Mouse (Mus musculus): ENCODE measurements at regions not wholly inside any gene's neighbourhood (a gene's known extent, or its start where the extent isn't known, plus 50 kb on each side); places are given as distances from the start of the nearest gene placed in this dataset.

DNA sequence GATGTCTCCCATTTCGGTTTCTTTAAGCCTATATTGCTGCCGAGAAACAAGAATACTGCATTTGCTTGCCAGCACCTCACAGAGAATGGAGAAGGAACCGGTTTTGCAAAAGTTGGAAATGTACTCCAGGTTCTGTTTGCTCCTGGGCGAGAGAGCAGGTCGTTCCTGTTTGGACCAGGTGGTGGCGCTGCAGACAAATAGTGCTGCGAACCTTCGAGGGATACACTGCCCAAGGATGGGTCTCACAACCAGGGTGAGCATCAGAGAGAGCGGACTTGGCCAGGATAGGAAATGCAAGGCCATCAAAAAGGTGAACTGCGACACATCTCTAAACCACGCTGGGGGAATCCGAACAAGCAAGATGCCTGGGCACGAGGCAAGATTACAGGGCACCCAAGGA lies 54.0 kb upstream of the Ets2 start:
- ATAC-seq (replicated peaks in 1 of 2; ENCODE audit: insufficient read depth in 1 of 2, low FRiP score in 2 of 2, low TSS enrichment in 1 of 2, low read depth in 1 of 2, poor library complexity in 2 of 2, severe bottlenecking in 2 of 2): peak; percentile 69 to 81

DNA sequence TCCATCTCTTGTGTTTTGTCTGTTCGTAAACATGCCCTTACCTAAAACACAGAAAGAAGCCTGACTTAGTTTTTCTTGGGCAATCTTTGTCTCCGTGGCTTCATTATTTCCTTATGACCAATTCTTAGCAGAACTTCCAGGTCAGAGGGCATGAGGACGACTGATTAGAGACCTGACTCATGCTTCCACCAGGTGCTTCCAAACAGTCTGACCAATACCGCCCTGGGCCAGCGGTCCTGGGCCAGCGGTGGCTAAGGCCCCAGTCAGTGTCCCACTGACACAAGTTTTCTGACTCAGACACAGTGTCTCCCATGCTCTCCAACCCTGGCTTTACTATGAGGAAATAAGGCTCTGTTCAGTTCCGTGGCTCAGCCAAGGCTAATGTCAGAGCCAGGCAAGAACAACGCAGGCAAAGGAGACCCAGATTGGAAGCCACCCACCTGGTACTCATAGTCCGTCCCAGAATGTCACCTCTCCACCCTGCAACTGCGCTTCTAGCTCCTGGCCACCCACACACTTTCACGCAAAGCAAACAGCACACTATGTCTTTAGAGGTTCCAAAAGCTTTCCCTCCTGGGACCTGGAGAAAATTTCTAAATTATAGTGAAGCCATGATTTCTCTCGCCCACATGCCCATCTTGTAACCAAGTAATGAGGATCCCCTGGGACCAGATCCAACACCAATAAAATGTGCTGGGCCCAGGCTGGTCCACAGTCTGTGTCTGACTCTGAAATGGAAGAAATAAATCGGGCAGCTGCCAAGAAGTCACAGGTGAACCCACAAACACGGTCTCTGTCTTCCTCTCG lies 56.6 kb upstream of the Erg start:
- no peak for ATAC-seq (replicated peaks in 1 of 2; ENCODE audit: insufficient read depth in 1 of 2, low FRiP score in 2 of 2, low TSS enrichment in 1 of 2, low read depth in 1 of 2, poor library complexity in 2 of 2, severe bottlenecking in 2 of 2)

DNA sequence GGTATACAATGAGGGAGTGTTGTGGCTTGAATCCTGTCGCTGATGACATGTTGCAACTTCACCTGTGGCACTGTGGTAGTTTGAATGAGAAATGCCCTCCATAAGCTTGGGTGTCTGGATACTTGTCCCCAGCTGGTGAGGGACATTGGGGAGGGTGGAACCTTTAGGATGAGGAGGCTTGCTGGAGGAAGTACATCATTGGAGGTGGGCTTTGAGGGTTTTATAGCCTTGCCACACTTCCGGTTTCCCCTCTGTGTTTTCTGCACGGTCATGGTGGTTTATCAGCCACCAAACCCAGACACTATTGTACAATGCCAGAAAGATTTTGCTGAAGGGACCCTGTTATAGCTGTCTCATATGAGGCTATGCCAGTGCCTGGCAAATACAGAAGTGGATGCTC lies 54.3 kb upstream of the Erg start:
- ATAC-seq (replicated peaks in 1 of 2; ENCODE audit: insufficient read depth in 1 of 2, low FRiP score in 2 of 2, low TSS enrichment in 1 of 2, low read depth in 1 of 2, poor library complexity in 2 of 2, severe bottlenecking in 2 of 2): peak; percentile 76 to 89

DNA sequence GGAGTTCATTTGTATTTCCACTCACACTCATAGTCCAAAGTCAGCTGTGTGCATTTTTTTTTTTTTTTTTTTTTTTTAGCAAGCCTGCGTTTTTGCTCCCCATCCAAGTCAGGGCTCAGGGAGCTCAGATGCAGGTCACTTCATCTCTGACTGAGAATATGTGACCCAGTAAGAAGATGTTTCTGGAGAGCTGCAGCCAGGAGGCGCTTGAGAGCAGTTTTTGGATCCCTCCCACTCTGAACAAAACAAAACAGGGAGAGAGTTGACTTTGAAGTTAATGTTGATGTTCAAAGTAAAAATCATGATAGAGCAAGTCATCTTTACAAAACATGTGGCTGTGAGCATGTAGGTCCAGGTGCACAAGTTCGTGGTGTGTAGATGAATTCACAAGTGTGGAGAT lies 53.3 kb upstream of the Erg start:
- no peak for ATAC-seq (replicated peaks in 1 of 2; ENCODE audit: insufficient read depth in 1 of 2, low FRiP score in 2 of 2, low TSS enrichment in 1 of 2, low read depth in 1 of 2, poor library complexity in 2 of 2, severe bottlenecking in 2 of 2)

DNA sequence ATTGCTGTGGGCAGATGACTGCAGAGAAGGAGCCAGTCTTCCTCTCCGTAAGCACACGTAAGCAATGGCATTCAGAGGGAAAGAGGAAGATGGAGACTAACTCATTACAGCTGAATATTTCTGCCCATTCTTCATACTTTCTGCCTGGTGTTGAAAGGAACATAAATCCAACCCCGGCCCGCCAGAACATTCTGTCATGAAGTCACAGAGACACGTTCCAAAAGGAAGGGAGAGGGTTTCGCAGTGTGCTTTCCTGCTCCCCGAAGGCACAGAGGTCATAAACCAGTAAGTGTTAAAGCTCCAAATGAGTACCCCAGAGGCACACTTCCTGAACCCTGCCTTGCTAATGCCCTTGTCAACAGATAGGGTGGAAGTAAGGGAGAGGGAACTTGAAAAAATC lies 51.5 kb upstream of the Erg start:
- ATAC-seq (replicated peaks in 1 of 2; ENCODE audit: insufficient read depth in 1 of 2, low FRiP score in 2 of 2, low TSS enrichment in 1 of 2, low read depth in 1 of 2, poor library complexity in 2 of 2, severe bottlenecking in 2 of 2): no peak

DNA sequence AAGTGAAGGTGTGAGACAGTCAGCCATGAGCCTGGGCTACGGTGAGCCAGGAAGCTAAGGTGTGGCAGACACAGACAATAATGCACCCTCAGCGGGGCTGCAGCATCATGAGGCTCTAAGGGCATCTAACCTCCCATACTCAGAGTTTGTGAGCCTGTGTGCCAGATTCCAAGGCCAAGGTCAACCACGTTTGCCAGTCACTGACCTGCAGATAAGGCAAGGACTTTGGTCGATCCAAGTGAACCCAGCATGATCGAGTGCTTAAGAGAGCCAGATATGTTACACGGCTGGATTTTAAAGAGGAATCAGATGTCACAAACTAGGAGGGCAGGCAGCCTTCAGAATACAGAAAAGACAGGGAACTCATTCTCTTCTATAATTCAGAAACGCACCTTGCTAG lies 50.2 kb upstream of the Erg start:
- ATAC-seq (replicated peaks in 1 of 2; ENCODE audit: insufficient read depth in 1 of 2, low FRiP score in 2 of 2, low TSS enrichment in 1 of 2, low read depth in 1 of 2, poor library complexity in 2 of 2, severe bottlenecking in 2 of 2): no peak

Data from hematopoietic stem cell, adult 5-6 weeks (primary cell).